Mouse (Mus musculus) ES-CJ7 (cell line): ENCODE results near the gene Lyz2.
A peak's percentile ranks its signal among the peaks of the same experiment; 100 is the strongest.
"Not testable (repeated sequence)": the region's sequence is repeated elsewhere in the genome, so short reads cannot be mapped to it uniquely, and the experiment has no call there.

ENCODE experiments used
- DNase-seq: peaks from one replicate; pipeline ENCODE4 v3.0.0; 2011; ENCODE audit warnings: low read depth, low spot score

The Lyz2 gene

DNA sequence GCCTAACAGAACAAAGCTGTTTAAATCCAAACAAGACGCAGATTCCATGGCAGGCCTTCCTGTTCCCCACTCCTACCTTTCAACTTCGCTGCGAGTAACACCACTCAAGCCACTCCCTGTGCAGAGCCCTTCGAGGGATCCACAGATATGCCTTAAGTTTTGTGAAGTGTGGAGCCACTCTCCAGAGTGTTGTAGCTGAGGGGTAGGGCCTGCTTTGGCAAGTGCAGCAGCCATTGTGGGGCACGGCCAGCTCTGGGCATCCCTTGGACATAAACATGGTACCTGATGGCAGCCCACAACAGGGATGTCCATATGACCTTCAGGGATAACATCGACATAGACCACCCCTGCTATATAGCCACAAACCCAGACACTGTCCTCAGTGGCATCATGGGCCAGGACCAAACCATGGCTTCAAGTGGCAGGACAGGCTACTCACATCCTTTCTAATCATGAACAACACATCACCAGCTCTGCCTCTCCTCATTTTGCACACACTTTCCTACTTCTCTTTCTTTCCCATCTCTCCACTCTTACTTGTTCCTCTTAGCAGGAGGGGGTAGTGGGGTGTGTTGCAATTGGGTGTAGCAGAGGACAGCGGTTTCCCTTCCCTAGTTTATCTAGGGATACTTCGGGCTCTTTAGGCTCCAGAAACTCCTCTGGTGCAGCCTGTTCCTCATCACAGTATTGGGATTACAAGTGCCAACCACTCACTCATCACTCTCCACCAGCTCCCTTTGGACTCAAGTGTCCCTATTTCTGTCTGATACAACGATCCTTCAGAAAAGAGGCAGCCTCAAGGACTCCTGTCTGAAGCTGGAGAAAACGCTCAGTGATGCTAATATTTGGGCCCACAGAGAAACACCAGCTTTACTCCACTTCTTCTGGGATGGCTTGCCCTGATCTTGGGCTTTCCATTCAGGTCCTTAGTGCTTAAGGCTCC is 2.7 kb upstream of the Lyz2 start:
- no peak for DNase-seq

DNA sequence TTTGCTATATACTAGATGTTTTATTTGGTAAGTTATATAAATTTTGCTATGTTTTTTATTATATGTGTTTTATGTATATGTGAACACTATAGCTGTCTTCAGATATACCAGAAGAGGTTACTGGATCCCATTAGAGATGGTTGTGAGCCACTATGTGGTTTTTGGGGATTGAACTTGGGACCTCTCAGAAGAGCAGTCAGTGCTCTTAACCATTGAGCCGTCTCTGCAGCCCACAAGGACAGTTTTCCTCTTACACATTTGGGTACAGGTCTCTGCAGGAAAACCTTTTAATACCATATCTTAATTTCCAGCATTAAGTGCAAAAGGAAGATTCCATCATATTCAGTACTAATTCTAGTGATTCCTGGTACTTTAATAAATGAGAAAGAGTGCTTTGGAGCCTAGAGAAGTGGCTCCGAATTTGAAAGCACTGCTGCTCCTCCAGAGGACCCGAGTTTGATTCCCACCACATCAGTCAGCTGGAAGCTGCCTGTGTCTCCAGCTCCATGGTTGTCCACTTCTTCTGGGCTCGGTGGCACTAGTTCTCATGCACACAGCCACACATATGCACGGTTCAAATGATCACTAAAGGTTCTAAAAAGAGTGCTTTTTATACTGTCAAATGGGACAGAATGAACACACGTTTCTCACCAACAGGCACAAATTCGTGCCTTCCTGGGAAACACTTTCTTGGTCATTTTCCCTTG is 1.9 kb upstream of the Lyz2 start:
- no peak for DNase-seq

DNA sequence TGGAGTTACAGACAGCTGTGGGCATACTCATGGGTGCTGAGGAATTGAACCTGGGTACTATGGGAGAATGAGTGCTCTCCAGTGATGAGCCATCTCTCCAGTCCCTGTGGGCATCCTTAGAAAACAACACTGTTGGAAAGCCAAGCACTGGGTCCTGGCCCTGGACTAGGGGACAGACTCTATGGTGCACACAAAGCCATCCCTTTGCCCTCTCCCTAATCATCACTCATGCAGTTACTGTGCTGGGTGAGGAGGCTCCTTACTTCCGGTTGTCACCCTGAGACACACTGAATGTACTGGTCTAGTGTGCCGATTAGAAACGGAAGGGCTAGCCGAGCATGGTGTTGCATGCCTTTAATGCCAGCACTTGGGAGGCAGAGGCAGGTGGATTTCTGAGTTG is 1.1 kb upstream of the Lyz2 start:
- DNase-seq: not testable (repeated sequence)

DNA sequence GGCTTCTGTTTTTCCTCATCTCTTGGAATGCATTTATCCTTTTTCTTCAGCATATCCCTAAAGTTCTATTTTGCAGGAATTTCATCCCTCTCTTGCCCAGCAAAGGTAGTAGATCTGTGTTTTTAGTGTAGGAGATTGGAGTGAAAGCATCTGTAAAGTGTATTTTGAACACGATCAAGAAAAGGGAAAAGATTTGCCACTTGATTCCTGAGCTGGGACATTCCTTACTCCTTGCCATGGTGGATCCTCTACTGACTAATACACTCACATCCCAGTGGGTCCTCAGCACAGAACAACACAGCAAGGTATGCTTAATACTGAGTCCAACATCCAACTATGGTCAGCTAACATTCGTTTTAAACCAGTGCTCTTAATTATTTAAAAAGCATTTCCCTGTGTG is 430 bp upstream of the Lyz2 start:
- DNase-seq: no peak

DNA sequence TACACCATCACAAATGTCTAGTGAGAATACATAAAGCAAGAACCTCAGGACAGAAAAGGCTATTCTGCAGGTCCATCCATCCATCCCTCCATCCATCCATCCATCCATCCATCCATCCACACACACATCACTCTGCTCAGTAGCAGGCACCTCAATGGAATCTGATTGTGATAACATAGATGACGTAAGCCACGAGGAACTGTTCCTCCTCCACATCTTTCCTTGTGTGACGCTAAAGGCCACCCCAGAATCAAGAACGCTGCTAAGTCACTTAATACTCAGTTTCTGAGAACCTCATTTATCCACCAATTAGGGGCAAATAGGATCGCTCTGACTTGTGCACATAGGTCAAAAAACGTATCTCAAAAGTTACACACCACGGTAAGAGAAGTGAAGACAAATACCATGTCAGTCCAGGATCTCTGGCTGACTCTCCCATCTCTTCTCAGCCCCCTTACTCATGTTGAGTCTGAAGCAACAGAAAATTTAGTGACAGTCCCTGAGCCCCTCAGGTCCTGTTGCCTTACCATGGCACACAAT is 670 bp downstream of the Lyz2 start:
- no peak for DNase-seq

DNA sequence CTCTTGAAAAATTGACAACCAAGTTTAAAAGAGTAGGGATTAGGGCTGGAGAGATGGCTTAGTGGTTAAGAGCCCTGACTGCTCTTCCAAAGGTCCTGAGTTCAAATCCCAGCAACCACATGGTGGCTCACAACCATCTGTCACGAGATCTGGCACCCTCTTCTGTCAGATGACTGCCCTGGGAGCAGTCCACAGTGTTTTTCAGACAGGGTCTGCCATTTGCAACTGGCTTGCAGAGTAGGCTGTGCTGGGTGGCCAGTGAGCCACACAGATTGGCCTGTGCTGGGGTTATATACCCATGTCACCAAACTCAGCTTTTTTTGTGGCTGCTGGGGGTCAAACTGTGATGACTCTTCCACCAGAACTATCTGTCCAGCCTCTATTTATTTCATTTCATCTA is 2.1 kb downstream of the Lyz2 start:
- DNase-seq: no peak

DNA sequence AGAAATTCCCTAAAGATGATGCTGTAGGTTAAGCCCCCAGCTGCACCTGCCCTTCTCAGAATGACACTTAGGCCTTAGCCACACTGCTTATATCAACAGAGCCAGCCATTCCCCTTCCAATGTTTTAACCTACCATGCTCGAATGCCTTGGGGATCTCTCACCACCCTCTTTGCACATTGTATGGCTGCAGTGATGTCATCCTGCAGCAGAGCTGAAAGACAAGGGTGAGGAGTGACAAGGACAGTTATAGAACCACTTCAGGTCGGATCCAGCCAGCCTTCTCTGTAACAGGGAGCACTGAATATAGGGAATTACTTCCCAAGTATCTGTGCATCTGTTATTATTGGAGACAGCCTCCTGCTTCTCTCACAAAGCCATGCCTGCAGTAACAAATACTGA is 3.6 kb downstream of the Lyz2 start:
- DNase-seq: not testable (repeated sequence)

DNA sequence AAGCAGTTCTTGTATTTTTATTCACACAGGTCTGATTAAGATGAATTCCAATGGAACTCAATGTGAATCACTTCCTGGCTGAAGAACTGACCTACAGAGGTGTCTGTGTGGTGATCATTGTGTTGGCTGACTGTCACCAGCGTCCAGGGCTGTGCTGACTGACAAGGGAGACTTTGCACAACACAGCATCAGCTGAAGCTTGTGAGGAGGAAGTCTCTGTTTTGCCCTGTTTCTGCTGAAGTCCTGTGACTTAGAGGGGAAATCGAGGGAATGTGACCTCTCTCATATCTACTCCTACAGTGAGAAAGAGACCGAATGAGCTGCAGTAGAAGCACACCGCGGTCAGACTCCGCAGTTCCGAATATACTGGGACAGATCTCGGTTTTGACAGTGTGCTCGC is 4.3 kb downstream of the Lyz2 start:
- not testable (repeated sequence) for DNase-seq

DNA sequence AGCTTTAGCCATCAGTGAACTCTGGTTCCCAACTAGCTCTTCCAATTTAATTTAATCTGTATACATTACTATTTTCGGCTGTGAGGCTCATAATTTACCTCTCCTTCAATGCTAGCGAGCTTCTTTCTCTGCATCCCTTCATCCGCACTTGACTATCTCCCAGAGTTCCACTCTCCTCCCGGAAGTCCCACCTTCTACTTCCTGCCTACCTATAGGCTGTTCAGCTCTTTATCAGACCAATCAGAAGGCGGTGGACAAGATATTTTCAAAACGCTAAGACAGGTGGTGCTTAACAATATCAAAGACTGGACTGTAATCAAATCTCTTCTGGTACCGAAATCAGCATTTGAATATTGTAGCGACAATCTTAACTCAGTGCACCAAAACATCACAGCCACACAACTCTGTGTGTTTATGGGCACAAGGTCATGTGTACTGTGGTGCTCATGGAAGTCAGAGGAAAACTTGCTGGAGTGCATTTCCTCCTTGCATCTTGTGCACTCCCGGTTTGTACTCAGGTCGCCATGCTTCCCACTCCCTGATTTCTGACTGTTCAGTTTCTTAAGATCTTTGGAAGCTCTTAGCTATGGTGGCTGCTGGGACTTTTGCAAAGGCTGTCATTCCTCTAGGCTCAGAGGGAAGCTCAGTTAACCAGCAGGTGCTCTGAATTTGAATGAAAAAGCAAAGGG is 6.3 kb downstream of the Lyz2 start:
- peak; percentile 21 for DNase-seq

DNA sequence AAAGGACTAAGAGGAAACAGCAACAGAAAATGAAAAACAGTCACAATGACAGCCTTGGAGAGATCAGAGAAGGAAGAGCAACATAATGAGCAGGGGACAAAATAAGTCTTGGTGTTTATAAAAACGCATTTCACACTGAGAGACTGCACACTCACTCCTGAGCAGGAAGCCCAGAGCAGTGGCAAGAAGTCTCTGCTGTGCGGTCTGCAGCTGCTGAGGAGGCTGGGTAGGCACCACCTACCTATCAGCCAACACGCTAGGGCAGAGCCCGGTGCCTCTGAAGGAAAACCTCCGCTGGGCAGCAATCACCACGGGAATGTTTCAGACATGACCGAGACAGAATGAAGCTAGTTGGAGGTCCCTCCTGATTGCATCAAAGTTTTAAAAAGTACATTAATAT is 7.5 kb downstream of the Lyz2 start:
- DNase-seq: not testable (repeated sequence)

DNA sequence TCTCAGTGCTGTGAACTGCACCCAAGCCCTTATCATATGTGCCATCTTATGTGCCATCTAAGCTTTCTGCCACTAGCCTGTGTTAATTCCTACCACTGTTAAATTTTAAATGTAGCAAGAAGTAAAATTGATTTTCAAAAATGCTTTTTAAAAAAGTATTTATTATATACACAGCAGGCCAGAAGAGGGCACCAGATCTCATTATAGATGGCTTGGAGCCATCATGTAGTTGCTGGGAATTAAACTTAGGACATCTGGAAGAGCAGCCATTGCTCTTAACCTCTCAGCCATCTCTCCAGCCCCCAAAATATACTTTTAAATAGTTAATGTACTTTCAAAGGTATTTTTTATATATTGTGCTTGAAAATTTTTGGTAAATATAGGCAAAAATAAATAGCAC is 10.1 kb downstream of the Lyz2 start:
- DNase-seq: no peak

DNA sequence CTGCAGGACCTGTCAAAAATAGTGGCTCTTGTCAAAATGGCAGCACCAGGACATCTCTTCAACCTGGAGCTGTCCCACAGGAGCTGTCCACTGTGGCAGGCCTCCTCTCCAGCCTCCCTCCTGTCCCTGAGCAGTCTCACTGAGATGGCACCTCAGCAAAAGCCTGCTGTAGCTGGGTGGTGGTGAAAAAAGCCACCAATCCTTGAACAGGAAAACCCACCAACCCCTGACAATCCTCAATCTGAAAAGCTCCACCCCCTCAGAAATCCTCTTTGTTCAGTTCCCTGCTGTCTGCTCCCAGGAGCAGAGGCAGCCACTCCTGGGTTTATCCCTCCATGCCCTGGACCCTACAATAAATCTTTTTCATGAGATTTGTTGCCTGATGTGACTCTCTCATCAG is 22.3 kb downstream of the Lyz2 start:
- DNase-seq: no peak

DNA sequence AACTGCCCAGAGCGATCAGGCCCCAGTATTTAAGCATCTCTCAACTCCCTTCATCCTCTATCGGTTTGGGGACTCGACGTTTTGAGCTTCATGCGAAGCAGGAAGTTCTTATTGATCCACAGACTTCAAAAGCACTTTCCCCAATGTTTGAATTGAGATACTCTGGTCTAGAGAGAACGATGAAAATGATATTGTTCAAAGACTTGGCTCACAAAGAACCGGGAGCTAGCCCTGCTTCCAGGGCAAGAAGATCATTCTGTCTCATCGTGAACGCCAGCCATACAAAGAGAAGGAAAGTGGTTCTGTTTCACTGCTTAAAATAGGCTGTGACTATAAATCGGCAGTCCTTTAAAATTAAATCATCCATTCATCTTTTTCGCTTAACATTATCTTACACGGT is 43.5 kb downstream of the Lyz2 start, which contains the start of gene 9530003J23Rik:
Gene 9530003J23Rik, minus strand, starts transcription at position 101 of the 400 bp plus-strand sequence.
- DNase-seq: no peak

DNA sequence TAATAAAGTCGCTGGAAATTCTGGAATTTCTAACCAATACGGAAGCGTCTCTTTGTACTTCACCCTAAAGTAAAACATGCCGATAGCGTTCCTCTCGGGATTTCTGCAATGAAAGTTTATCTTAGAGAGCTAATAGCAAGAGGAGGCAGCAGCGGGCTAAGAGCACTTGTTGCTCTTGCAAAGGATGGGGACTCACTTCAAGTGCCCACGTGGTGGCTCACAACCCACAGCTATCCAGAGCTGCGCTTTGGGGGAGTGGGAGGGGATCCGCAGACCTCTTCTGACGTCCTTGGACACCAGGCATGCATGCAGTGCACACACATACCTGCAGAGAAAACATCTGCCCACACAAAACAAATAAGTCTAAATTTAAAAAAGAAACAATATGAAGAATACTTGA is 46.3 kb downstream of the Lyz2 start:
- peak; percentile 24 for DNase-seq

DNA sequence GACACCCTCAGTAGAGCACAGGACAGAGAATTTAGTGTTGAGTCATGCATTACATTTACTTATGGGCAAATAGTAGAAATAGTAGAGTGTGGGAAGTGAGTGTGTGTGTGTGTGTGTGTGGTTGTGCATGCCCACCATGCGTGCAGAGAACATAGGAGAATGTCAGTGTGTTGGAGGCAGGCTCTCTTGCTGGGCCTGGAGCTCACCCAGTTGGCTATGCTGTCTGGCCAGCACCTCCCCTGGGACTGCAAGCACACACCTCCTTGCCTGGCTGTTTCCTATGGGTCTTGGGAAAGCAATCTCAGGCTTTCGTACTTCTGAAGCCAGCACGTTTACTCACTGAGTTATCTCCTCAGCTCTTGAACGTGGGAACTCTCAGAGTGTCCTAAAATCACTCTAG is 47.3 kb downstream of the Lyz2 start:
- DNase-seq: no peak

DNA sequence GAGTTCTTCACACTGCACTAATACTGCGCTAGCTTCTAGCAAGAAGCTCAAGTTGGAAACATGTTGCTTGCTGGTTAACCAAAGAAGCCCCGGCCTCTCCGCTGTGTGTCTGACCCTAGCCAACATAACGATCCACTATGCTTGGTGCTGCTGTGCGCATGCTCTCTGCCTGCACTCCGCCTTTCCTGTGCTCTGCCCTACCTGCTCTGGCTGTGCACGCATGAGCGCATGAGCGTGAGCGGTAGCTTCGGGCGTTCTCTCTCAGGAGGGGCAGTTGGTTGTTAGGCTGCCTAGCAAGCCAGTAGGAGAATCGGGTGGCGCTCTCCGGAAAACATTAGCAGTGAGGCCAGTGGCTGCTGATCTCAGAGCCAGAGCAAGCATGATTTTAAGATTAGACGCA is 52.3 kb downstream of the Lyz2 start:
- peak; percentile 97 for DNase-seq
